Mouse (Mus musculus) spleen, postnatal 4 days (tissue): Measurements from ENCODE around the gene Acsf3.

Experiments
- DNase-seq, 2 experiments: peaks; one replicate each; pipeline ENCODE4 v3.0.0; 2022; ENCODE audit warnings: low spot score in 2 of 2

Gene Acsf3

DNA sequence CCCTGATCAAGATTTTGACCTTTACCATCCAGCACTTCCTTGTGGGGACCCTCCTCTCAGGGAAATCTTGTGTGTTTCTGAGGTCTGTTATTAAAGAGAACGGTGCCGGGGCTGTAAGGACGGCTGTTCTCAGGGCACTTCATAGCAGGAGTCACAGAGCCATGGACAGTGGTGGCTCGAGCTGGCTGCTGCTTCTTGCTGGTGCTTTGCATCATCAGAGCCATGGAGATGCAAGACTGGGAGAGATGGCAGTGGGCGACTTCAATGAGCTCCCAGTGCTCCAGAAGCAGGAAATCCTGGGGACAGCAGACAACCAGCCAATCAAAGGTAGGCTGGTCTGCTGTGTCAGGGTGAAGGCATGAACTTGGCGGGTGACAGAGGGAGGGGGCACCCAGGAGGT, 14.2 kb upstream of the Acsf3 start:
- DNase-seq, result no peak

DNA sequence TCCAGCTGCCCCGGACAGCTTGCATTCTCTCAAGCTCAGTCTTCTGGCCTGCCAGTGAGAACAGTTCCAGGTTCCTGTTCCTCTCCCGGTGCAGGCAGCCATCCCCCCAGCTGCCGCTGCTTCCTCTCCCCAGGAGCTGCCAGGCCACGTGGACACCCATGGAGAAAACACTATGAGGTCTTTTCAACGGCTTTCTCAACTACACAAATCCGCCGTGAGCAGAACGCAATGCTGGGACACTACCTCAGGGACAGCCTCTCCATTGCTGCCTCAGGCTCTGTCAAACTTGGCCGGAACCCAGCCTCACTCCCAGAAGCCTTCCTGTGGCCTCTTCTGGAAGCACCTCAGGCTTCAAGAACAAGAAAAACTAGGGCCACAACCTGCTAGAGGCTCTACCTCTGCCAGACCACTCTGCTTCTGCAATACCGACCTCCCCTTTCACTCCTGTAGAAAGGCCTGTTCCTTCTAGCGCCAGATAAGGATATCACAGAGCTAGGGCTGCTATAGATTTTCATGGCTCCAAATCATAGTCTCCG, 12.5 kb upstream of the Acsf3 start:
- DNase-seq, result no peak

DNA sequence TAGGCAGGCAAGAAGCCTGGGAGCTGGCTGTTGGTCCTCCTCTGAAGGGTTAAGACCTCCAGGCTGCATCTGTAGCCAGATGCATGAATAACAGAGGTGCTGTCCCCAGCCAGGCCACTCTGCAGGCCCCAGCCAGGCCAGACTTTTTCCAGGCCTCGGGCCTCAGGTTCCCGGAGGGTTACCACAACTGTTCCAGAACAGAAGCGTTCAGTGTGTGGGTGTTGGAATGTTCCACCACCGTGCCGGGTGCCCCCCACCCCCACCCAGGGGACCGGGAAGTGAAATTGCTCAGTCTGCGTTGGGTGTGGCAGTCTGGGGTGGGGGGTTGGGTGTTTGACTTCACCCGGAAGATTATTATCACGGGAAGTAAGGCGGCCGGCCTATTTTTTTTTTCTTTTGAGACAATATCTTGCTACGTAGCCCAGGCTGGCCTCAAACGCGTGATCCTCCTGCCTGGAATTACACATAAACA, 12.0 kb upstream of the Acsf3 start:
- no peak for DNase-seq

DNA sequence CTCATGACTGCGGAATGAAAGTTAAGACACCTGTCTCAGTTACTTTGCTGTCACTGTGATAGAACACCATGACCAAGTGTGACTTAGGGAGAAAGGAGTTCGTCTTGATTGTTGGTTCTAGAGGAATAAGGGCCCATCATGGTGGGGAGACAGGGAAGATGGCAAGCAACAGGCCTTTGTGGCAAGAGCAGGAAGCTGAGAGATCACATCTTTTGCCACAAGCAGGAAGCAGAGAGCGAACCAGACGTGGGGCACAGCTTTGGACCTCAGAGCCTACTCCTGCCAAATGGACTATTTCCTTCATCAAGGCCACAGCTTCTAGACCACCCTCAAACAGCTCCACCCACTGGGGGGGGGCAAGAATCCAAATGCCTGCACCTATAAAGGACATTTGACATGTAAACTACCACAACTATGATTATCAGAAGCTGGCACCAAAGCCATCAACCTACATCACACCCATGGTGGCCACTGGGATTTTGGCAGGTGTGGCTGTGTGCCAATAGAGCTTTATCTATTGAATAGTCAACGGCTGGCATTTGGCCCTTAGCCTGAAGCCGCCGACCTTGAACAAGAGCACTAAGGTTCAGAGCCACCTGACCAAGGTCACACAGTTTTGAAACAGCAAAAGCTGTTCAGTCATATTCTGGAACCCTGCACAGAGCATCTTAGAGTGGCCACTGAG, 10.4 kb upstream of the Acsf3 start:
- DNase-seq, result no peak

DNA sequence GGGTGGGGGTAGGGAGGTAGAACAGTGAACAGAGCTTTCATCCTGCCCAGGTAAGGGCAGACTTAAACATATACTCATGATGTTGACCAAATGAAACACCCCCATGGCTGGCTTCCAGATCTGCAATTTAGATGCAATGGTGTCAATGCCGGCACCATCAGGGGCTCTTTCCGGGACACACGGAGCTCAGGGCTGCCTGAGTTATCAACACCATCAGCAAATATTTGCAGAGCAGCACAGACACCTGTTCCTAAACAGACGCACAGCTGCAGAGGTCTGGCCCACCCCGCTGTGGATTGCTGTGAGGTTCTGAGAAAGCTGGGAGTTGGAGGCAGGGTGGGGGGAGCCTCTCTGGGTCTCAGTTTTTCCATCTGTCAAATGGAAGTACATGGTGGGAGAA, 9.1 kb upstream of the Acsf3 start:
- DNase-seq, result no peak

DNA sequence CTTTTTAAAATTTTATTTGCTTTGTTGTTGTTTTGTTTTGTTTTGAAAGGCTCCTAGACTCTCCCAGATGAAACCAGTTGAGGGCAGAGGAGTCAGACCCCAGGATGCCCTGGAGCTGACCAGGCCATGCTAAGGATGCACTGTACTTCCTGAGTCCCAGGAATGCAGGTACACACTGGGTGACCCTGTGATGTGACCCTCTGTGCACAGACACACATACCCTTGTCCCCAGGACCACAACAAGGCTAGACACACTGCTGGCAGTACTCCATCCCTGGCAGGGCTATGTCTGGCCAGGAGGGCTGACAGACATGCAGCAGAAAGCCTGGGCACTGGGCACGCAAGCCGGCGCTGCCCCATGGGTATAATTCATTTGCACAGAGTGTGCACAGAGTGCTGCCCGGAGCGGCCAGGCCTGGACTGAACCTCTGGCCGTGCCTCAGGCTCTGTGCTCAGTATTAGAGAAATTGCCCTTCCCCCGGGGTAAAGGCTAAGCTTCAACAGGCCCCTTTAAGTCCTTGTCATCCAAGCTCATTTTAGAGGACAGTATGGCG, 8.6 kb upstream of the Acsf3 start:
- DNase-seq, result no peak

DNA sequence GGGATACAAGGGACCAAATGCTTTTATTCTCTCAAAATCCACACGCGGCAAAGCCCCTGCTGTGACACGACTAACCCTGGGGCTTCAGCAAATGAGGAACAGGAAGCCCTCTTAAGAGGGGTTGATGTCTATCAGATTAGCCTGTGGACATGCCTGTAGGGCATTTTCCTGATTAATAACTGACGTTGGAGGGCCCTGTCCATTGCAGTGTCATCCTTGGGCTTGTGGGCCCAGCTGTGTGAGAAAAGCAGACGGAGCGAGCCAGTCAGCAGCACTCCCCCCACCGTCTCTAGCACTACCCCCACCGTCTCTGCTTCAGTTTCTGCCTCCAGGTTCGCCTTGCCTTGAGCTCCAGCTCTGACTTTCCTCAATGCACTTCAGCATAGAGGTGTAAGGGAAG, 8.1 kb upstream of the Acsf3 start:
- no peak for DNase-seq

DNA sequence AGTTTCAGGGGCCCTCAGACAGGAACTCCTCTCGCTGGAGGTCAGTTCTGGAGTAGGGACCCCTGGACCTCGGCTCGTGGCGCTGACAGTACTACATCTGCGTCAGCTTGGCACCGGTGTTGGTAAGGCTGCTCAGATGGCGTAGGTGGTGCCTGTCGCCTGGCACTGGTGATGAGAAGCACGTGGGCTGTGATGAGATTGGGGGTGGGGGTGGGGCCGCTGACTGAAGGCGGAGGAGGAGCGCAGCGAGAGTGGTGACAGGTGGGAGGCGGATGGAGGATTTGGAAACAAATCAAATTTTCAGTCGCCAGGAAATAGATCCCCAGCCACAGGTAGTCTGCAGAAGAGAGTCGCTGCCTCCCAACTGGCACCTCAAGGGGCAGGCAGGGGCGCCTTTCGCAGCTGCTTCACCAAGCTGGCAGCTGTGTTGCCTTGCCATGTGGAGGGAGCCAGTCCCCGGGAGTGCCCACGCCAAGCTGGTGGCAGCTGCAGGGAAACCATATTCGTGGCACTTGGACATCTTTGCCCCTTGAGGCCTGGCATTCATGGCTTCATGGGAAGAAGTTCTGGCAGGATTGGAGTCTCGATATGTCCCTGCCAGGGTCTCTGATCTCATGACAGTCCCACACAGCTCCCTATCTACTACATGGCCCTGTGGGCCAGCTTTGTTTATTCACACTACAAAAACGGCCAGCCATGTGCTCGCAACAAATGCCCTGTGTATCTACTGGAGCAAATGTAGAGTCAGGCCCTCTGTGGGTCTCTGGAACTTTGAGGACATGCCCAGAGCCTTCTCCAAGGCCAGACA, 5.8 kb upstream of the Acsf3 start:
- no peak for DNase-seq

DNA sequence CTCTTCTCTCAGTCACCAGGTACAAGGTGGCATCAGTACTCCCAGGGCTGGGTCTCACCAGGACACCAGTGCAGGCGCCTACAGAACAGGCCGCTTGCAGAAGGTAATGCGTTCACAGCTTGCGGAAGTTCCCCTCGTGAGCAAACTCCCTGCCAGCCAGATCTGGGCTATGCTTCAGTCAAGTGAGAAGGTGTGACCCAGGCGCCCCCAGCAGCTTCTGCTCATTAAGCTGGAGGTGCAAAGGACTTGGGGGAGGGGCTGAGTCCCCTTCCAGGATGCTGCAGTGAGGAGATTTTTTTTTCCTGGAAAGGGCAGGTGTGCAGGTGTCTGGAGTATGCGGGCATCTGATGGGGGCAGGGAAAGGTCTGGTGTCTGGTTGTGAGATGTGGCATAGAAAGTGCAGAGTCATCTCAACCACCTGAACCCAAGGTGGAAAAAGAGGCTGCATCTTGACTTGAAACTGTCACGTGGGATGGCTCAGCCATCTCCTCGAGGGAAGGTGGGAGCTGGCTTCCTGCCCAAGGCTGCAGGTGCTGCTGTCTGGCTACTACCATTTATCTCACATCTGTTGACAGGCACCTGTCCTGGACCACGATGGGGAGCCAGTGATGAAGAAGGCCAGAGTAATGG, 2.7 kb upstream of the Acsf3 start:
- no peak for DNase-seq

DNA sequence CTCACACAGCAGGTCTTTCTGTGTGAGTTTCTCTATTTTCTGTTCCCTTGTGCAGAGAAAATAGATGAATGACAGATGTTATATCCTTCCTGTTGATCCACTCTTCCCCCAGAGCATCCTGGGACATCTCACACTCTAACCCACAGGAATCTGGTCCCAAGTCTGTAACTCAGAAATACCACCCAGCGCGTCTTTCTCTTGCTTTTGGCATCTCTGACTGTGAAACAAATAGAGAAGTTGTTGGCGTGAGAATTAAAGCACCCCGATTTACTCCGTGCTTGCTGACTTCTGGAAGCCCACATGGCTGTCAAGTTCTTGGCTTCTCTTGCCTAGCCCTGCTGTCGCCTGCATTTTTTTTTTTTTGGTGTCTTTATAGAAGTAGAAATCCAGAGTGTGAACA, 2.4 kb downstream of the Acsf3 start:
- no peak for DNase-seq

DNA sequence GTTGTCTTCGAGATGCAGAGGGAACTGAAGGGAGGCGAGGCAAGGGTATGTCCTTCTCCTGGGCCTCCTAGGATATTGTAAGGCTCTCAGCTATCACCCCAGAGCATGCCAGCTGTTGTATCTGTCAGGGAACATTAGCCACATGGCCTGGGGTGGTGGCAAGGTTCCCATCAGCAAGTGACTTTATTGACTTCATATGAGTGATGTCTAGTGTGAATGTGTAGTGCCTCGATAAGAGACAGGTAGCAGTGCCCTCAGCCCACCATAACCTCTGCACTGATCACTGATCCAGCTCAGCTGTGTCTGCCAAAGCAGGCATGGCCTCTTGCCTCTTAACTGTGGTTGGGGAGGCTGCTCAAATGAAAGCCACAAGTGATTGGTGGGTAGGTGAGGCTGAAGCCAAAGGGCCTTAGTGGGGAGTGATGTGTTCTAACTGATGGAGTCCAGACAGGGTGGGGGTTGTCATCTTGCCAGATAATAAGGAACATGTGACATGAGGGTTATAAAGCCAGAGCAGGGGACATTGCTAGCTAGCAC, 3.5 kb downstream of the Acsf3 start:
- no peak for DNase-seq

DNA sequence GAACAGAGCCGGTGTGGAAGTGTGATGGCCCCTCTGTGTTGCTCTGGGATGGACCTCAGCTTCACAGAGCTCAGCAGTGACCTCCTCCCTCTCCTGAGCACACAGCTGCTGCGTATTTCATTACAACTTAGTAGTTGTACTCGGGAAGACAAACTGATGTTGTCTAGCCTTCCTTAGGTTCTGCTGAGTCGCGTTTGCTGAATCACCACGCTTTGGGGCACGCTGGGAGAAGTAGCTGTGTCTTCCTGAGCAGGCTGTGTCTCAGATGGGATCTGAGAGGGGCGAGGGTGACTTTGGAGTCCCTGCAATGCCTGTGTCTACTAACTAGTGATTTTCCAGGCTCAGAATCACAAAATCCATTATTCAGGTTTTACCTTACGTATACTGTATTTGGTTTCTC, 4.0 kb downstream of the Acsf3 start:
- no peak for DNase-seq

DNA sequence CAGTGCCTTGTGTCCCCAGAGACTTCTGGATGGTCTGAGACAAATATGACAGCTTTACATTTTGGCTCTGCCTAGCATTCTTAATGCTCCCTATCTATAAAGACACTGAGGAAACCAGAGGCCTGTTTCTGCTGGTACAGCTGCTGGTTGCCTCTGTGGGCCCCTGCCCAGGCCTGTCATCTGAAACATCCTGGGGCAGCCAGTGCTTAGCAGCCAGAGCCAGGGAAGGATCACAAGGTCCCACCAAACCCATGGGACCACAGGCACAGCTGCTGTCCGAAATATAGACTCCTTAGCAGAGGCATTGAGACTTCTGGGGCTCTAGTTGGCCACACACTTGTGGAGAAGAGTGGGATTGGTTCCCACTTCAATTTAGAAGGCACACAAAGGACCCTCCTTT, 9.5 kb downstream of the Acsf3 start:
- no peak for DNase-seq

DNA sequence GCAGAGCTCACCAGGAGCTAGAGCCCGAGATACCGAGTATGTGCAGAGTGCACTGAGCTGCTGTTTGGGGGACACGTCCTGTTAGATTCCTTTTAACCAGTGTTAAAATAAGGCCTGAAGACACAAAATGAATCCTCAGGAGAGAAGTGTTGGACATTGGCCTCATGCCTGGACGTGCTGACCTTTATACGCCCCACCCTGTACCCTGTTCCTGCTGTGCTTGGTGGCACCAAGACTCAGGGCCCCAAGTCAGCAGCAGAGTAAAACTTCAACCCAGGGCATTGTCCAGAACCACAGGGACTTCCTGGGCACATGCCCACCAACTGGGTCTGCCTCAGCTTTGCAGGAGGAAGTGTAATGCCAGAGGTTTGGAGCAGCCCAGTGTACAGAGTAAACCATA, 14.5 kb downstream of the Acsf3 start:
- no peak for DNase-seq

DNA sequence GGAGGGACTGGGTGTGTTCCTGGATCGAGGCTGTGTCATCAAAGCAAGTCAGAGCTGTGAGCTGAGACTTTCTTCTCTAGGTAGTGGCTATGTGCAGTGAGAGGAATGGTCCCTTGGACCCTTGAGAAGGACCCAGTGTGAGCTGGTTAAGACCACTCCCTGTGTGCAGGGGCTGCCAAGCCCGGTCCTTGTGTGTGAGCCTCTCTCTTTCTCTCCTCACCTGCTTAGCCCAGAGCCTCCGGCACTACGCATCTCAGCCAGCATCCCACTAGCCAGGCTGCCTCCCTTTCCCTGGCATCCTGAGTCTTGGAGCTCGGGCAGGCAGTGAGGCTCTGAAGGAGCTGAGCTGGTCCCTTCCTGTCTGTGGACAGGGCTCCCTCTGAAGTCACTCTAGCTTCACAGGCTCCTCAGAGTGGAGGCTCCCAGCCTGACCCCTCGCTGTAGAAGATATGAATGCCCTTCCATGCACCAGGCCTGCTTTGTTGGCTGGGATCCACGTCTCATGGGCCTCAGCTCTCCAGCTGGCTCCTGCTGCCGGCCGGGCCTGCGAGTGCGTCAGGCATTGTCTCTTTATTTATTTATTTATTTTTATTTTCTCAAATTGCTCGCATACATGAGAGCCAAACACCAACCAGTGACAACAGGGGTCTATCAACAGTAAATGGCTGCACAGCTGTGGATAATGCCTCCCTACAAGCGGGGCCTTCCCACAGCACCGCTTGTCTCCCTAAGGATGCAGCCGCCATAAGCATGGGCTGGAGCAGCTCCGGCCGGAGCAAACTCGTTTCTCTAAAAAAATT, 18.3 kb downstream of the Acsf3 start:
- DNase-seq, result no peak

DNA sequence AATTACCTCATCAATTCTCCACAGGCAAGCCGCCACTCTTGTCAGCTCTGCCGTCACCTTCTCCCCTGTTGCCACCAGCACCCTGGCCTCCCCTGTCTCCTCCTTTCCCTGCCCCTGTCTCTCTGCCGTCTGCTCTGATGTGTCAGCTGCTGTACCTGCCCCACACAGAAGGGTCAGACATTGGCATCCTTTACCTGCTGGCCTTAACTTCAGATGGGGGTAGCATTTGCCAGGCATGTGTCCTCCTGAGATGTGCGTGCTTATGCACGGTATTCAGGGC, 18.8 kb downstream of the Acsf3 start:
- DNase-seq, result no peak

DNA sequence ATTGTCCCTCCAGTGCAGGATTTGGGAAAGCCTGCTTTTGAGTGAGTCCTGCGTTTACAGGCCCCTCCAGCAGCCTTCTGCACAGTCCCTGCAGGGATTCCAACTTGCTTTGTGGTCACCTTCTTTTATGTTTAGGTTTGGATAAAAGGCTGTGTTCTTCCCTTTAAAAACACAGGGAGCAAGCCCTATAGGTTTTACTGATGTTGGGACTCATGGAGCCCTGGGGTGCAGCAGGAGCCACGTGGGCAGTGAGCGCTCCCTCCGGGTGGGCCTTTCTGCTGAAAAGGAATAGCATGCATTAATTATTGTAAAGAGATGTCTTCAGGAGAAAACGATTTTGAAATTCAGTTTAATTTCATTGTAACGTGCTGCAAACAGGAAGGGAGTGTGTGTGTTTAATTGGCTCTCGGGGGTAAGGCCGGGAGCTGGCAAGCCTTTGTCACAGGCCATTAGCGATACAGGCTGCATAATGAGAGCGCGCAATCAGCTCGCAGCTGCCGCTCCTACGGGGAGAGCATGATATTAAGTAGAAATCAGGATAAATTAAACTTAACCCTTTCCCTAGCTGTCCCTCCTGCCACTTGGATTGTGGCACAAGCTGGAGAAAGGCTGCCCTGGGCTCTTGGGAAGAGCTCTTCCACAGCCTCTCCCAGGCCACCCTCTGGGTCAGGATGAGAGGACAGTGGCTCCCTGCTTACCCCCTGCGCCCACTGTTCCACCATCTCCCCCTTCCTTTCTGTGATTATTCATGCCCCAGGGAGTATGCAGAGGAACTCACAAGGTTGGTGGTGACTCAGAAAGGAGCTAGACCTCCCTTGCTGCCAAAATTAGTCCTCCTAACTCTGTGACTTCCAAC, 28.8 kb downstream of the Acsf3 start:
- no peak for DNase-seq

DNA sequence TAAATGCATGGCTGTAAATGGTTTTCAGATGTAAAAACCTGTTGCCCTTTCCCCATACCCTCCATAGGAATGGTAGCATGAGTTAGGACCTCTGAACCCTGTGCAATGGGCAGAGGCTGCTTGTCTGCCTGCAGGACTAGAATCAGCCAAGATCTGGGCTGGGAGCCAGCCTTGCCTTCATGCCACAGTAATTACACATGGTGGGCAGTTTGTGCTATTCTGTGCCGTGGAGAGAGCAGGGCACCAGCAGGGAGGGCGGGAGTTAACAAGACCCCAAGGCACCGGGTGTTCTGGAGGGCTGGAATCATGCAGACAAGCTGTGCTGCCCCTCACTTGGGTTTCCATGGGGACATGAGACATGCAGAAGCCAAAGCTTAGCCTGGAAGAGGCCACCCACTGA, 30.1 kb downstream of the Acsf3 start:
- no peak for DNase-seq

DNA sequence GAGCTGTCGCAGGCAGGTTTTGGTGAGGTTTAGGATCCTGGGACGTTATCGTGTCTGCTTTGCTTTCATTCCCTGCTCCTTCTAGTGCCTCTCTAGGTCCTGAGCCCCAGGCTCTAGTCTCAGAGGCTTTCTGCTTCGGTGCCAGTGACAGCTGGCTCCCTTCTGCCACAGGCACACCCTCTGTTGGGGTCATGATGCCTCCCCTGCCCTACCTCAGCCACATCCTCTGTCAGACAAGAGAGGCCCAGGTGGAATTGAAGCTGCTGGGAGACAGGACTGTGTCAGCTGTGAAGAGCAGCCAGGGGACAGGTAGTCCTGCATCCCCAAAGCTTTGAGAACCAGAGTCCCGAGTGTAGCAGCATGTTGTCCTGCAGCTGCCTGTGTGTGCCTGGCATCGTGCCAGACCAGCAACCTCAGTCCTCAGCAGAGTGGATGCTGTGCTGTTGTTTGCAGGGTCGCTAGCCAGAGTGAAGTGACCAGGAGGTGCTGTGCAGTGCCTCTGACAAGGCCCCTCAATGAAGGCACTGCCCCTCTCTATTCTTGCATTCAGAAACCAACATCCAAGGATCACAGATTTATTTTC, 31.8 kb downstream of the Acsf3 start:
- no peak for DNase-seq

DNA sequence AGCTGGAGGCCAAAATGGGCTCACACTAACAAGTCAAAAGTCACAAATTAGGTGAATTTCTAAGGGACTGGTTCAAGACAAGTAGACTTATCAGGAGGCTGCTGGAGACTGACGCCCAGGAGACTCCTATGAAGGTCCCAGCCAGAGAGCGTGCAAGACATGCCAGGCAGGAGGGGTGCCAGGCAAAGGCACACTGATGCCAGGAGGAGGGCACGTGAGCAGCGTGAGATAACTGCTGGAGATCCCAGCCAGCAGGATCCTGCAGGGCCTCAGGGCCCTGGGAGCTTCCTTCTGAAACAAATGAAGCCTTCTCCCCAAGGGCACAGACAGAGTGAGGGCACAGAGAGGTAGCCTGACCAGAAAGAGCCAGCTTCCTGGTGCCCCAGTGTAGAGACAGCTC, 32.6 kb downstream of the Acsf3 start:
- DNase-seq, result no peak
